Mouse (Mus musculus): ENCODE data around the gene Vps35l.
A peak's percentile ranks its signal among the peaks of the same experiment; 100 is the strongest.

The Vps35l gene

DNA sequence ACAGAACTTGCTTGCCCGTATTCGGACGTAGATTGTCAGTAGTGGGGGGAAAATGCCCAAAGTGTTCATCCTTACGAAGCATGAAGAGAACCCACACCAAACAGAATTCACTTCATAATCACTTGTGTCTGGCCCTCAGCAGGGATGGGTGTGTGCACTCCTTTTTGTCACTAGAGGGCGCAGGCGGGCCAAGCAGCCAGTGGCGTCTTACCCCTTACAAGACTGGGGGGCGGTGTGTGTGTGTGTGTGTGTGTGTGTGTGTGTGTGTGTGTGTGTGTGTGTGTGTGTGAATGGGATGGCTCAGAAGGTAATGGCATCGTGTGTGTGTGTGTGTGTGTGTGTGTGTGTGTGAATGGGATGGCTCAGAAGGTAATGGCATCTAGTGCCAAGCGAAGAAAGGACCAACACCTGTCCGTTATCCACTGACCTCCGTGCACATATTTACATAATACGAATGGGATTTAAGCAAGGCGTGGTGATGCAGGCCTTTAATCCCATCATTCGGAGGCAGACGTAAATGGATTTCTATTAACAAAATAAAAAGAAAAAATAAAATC is at the start of gene Vps35l:
TSS of gene Vps35l (plus strand) at position 252 of the 557 bp plus-strand sequence.
- peak; percentile 79 for DNase-seq (ENCODE audit: low read depth, low spot score)

DNA sequence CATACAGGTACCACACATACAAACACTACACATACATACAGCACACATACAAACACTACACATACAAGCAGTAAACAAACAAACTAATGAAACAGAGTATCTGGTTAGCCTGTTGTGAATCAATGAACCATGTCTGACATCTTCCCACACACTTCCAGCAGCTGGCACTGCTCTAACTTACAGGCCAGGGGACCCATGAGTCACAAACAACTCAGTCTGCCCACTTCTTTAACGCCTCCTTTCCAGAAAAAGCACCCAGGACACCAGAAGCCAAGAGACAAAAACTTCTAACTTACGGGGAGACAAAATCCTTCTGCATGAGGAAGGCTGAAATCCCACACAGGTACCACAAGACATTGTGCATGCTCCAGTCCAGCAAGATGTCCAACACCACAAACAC is 48.7 kb upstream of the Vps35l start:
- no peak for DNase-seq (ENCODE audit: low read depth, low spot score)

DNA sequence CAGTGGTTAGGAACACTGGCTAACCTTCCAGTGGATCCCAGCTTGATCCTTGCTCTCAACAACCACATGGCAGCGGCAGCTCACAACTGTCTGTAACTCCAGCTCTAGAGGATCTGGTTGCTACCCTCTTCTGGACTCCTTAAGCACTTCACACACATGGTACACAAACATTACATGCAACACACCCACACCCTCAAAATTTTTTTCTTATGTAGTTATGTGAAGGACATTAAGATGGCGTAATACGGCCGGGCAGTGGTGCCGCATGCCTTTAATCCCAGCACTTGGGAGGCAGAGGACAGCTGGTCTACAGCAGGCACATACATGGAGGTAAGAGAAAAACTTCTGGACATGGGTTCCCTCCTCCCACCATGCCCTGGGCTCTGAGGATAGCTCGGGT is 43.9 kb upstream of the Vps35l start:
- DNase-seq (ENCODE audit: low read depth, low spot score): no peak

DNA sequence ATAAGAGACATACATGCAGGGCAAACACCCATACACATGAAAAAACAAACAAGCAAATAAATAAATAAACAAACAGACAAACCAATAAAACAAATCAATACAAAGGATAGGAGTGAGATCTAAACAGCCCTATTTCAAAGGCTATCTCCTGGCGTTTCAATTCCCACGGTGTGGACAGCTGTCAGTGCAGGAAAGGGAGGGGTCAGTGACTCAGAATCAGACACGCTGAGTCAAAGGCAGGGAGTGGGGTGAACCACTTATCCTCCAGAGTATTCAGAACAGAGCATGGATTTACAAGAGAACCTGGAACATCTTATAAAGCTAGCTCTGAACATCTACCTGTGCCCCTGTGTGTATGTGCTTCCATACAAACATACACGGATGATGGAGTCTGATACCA is 42.9 kb upstream of the Vps35l start:
- no peak for DNase-seq (ENCODE audit: low read depth, low spot score)

DNA sequence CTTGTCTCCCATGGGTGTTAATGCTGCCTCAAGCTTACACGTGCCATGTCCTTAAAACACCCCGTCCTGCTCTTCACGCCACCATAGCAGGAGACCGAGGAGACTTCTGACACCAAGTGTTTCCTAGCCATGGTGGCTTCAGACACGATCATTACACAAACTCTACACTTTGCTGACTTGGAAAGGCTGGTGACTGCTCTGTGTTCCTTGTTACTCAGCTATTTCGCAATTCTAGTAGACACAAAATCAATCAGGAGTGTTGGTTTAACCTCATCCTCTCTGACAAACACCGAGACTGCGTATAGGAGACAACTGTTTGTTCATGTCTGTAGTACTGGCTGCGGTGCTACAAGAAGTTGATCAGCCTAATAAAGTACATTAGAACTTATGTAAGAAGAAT is 41.1 kb upstream of the Vps35l start:
- no peak for DNase-seq (ENCODE audit: low read depth, low spot score)

DNA sequence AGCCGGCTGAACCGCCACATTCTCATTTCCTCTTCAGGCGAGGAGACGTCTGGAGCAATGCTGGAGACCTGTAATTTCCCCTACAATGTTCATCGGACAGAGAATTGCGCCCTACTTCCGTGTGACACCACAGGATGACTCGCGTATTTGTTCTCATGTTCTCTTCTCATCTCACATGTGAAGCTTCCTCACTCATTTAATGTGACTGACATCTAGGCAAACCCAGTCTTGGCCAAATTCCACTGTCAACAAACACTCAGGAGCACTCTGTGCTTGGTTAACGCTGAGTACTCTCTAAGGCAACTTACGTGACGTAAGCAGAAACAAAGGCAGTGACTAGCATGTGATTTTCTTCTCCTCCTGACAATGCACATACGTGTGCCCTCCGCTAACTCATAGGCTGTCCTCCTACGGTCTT is 36.9 kb upstream of the Vps35l start:
- DNase-seq (ENCODE audit: low read depth, low spot score): no peak

DNA sequence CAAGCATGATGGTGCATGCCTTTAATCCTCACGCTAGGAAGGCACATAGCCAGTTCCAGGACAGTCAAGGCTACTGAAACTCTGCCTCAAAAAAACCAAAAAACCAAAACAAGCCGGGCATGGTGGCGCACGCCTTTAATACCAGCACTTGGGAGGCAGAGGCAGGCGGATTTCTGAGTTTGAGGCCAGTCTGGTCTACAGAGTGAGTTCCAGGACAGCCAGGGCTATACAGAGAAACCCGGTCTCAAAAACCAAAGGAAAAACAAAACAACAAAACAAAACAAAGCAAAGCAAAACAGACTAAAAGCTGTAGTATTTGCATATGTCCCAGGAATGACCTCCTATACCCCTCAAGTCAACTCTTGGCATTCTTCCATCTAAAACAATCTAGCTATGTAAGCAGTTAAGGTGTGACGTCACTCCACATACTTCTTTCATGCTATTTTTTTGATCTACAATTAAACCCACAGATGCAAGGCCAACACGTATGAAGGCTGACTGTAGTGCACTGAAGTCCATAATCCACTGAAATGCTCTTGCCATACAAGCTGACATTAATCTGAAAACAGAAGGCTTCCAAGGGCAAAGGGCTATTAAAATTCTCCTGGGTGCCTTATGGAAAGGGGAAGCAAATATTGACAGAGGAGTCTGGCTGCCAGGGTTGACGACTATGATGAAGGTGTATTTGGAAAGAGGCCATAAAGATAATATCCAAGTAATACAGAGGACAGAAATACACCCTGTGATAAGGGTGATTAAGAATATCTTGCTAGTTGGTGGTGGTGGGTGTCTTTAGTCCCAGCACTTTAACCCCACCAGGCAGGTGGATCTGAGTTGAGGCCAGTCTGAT is 35.8 kb upstream of the Vps35l start:
- no peak for DNase-seq (ENCODE audit: low read depth, low spot score)

DNA sequence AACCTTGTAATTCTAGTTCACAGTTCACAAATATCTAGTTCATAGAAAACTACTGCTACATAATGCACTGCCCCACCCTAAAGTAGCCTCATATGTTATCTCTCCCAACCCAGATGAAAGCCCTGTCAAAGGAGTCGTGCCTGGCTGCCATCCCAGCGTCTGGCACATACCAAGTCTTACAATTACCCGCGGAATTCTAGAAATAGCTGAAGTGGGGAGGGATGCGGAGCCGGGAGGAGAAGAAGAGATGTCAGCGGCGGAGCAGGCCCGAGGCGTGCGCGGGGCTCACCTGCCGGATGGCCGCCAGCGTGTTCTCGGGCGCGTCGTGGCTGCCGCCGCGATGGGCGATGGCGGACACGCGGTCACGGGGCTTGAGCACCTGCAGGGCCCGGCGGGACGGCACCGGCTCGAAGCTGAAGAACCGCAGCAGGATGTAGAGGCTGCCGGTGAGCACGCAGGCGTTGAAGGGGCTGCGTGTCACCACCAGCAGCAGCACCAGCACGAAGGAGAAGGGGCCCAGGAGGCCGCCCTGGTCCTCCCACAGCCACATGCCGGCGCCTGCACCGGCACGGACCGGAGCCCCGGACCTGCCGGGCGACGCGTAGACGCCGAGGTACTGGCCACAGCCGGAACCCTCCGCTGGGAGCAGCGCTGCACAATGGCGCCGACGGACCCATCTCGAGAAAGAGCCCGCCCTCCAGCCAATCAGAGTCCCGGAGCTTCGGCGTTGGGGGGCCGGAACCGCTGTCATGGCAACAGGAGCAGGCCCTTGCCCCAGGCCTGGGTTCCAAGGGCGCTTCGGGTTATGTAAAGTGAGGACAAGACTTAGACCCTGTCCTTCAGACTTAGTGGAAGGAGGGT is 34.7 kb upstream of the Vps35l start, which contains the start of gene Gde1:
TSS of gene Gde1 (minus strand) at position 678 of the 861 bp plus-strand sequence.
- peak; percentile 79 for DNase-seq (ENCODE audit: low read depth, low spot score)

DNA sequence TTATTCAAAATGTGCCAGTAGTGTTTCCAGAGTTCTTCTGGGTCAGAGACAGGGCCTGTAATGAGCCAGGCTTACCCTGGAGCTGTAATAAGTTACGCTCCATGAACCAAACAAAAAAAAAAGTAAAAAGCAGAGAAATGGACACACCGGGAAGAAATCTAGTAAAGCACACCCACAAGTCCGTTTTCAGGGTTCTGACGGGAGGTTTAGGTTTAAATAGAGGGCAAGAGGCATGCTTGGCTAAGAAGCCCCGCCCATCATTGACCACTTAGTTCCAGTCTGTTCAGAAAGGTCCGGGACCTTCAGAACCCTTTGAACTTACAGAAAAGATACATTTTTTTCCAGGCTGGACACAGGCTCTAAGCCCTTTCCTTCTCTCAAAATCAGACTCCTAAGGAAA is 34.0 kb upstream of the Vps35l start:
- no peak for DNase-seq (ENCODE audit: low read depth, low spot score)

DNA sequence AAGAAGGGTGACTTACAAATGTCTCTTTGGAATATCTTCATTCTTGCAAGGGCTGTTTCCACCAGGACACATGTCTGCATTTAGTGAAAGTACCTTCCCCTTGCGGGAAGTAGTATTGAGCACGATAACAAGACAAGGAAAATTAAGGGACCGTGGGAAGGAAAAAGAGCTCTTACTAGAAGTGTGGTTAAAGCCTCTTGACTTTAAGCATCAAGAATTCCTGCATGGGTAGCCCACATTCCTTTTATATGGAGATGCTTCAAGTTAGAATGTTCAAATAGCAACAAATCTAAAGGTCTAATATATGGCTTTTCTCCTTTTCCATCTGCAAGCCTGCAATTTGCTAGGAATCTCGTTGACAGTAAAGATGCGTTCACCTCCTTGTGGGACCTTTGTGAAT is 33.5 kb upstream of the Vps35l start:
- DNase-seq (ENCODE audit: low read depth, low spot score): no peak

DNA sequence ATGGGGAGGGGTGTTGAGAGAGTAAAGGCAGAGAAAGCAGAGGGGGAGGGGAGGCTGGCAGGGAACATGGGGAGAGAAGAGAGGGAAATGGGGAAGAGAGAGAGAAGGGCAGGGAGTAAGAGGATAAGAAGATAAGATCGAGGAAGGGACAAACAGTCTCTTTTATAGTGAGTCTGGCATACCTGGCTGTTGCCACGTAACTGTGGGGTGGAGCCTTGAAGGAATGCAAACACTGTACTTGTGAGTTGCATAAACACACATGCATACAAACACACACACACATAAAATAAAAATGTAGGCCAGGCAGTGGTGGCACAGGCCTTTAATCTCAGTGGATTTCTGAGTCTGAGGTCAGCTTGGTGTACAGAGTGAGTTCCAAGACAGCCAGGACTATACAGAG is 32.8 kb upstream of the Vps35l start:
- DNase-seq (ENCODE audit: low read depth, low spot score): no peak

DNA sequence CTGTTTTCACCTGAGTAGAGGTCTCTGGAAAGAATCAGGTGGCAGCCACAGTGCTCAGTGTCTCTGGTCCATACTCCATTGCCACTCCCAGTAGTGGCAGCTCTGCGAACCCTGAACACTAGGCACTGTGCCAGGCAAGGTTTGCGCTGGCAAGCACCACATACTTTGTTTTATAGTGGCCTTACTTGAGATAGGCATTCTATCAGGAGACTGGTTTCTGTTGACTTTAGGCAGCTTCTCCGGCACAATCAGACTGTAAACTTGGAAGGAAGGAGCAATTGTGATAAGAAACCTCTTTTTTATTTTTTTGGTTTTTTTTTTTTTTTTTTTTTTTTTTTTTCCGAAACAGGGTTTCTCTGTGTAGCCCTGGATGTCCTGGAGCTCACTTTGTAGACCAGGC is 32.0 kb upstream of the Vps35l start:
- no peak for DNase-seq (ENCODE audit: low read depth, low spot score)

DNA sequence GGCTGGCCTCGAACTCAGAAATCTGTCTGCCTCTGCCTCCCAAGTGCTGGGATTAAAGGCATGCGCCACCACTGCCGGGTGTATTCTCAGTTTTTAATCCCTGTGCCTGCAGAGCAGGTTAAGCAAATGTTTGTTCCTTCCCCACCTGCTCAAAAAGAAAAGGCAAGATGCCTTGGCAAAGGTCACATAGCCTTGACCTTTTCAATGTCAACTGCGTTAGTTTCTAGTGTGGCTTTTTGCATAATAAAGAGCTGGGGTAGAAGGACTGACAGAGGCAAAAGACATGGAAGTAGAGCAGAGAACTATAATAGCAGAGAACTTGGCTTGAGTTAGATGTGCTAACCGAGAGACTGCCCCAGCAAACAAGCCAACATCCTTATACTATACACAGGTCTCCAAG is 29.2 kb upstream of the Vps35l start:
- no peak for DNase-seq (ENCODE audit: low read depth, low spot score)

DNA sequence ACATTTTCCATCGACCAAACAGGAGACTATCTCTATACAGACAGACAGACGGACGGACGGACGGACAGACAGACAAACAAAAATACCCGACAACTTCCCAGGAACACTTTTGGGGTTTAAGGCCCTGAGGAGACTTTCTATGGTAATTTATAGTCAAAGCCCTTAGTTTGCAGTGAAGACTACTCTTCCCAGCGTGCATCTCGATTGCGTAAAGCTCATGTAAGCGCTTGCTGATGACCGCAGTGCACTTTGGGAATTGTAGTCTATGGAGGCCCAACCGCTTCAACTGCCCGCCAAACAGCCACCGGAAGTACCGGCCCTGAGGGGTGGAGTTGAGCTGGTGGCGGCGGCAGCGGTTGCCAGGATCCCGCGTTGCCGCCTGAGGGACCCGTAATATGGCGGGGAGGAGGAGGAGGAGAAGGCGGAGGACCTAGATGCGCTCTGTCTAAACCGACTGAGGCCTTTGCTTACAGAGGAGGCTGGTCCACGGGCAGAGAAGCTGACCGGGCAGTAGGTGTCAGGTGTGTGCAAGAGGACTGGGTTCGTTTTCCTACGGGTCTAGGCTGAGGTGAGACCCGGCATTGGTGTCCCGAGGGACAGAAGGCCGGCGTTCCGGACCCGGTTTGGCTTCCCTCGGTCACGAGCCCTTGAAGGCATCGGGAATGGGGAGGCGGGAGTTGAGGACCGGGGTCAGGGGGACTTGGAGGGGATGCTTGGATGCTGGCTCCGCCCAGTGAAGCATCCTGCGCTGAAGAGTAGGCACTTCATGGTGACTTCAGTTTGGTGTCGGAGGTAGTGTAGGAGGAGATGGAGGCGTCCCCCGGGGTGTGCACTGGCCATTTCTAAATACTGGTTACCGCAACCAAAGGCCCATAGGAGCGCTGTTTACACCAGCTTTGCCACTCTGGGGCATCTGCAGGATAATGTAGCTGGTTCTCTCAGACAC is 27.5 kb upstream of the Vps35l start, which contains the start of gene Ccp110:
TSS of gene Ccp110 (plus strand) at position 325 of the 946 bp plus-strand sequence.
- DNase-seq (ENCODE audit: low read depth, low spot score): peak; percentile 96

DNA sequence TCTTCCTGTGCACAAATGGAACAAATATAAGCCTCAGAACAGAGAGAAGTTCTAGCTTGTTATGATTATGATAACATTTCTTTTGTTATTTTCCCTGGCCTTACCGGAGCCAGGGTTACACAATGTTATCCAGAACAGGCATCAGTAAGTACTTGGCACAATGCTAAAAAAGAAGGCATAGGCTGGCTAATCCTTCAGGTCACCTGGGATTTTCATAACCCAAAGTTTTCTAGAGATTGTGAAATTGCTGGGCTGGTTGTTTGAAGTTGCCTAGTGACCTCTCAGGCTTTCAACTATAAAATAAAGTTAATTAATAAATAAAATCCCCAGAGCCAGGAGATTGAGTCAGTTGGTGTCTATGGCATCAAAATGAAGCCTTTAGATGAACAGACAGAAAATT is 25.2 kb upstream of the Vps35l start:
- no peak for DNase-seq (ENCODE audit: low read depth, low spot score)

DNA sequence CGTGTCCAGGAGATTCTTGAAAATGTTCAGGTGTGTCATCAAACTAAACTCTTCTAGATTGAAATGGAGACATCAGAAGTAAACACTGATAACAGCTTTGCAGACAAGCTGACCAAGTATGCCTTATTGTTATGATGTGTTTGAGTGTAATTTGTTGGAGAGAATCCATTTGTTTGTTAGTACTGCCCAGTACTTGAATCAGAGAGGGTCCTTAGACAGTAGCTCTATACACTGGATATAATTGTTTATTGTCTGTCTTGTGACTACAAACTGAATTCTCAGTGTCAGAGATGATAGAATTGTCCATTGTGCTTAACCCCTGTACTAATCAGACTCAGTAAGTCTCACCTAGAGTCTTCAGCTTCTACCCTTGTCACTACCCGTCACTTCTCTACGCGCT is 22.0 kb upstream of the Vps35l start:
- DNase-seq (ENCODE audit: low read depth, low spot score): no peak

DNA sequence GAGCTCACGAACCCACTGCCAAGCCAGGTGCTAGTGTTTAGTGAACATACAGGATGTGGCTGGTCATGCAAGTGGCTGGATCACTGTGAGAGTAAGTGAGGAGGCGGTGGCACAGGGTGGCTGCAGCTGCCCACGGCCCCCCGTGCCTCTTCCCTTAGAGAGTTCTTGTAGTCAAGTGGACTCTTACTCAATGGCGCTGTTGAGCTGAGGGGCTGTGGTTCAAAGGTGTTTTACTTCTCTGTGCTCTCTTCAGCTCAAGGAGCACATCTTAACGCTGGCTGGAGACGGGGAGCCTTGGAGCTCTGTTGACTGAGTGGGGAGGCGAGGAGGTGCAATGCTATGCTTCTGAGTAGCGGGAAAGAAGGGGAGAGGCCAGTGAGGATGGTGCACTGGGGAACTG is 16.1 kb upstream of the Vps35l start:
- DNase-seq (ENCODE audit: low read depth, low spot score): no peak

DNA sequence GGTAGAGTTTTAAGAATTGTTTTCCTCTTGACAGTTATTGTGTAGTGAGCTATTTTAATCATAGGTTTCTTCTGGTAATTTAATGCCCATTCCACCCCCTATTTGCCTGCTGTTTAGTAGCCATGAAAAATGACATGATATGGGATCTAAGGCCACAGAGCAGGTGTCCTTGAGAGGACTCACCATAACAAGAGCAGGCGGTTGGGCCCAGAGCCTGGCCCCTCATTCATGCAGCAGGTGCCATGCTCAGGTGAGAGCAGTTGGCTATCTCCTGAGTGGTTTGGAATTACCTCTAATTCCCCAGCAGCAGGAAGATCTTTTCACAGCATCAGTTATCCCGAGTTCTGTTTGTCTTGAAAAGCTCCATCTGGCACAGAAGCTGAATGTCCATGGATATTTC is 14.6 kb upstream of the Vps35l start:
- DNase-seq (ENCODE audit: low read depth, low spot score): no peak

DNA sequence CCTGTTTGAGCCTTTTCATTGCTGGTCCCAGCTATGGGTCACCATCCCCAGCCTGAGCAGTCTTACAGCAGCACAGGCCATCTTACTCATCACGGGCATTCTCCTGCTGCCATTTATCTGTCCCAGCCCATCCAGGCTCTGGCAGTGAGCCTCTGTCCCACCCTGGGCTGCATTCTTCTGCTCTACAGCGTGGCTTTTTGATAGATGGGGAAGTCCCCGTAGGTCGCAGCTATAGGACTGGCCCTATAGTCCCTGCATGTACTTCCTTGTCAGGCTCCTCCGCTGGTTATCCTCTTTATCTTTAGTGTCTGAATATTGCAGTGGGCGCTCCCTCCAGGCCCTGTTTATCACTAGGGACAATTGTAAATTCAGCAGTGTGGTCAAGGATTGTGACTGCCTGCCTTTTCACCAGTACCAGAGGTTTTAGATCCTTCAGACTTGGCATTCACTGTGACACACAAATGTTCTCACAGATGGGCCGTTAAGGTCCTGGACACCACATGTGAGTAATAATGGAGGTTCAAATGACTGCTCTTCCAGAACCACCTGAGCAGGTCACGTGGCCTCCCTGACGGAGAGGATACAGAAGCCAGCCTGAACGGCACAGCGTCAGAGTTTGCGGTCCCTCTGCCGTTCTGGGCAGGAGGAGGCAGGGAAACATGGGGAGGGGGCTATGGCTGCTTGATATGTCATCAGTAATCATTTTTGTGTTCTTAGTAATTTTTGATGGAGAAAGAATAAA is 11.0 kb upstream of the Vps35l start:
- no peak for DNase-seq (ENCODE audit: low read depth, low spot score)

DNA sequence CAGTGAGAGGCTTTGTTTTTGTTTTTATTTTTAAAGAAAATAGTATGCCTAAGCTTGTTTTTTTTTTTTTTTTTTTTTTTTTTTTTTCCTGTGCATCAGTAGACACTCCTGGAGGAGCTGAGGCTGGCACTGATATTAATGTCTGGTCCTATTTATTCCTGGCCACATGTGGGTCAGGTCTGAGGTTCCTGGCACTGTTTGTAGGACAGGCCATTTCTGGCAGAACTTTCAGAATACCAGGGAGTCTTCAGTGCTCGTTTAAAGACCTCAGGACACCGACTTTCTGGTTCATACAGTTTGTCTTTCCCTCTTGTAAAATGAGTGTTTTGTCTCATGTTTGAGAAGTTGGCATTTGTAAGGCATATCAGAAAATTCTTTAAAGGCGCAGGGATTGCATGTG is 8.2 kb upstream of the Vps35l start:
- DNase-seq (ENCODE audit: low read depth, low spot score): no peak
